Mouse (Mus musculus): ENCODE data around the gene Ovca2. TPM values are rescaled to one million over a fixed set of nuclear protein-coding genes. Genes with fewer than 3 reads are reported as not detected.

Ovca2 gene
- 28.0 TPM for polyA plus RNA-seq (2014; fragmentation: Illumina TruSeq; extraction: RNeasy Lipid Tissue Mini Kit (QIAGEN cat#74804))

GRCm38 (mm10) chr11:75178672-75179208, at the start of gene Ovca2:
Gene Ovca2, minus strand, starts transcription at chr11:75178835.

GRCm38 (mm10) chr11:75193256-75194071, 14.8 kb upstream of the Ovca2 start, which contains the start of gene Rtn4rl1:
Gene Rtn4rl1, plus strand, starts transcription at chr11:75193783.

GRCm38 (mm10) chr11:75190905-75191441, 12.3 kb upstream of the Ovca2 start, which contains the start of gene Dph1:
Gene Dph1, minus strand, starts transcription at chr11:75191241.

GRCm38 (mm10) chr11:75169405-75170080, 9.1 kb downstream of the Ovca2 start, which contains the start of gene Hic1:
Gene Hic1, minus strand, starts transcription at chr11:75169519.

Other genes with a start within 250 kb of the Ovca2 start
- gene Hic1, start 9.3 kb downstream of the Ovca2 start, polyA plus RNA-seq (2014; fragmentation: Illumina TruSeq; extraction: RNeasy Lipid Tissue Mini Kit (QIAGEN cat#74804)) = 0.88 TPM
- 1.2 TPM for gene Dph1, start 12.4 kb upstream of the Ovca2 start, polyA plus RNA-seq (2014; fragmentation: Illumina TruSeq; extraction: RNeasy Lipid Tissue Mini Kit (QIAGEN cat#74804))
- 5.1 TPM for gene Rtn4rl1, start 14.9 kb upstream of the Ovca2 start, polyA plus RNA-seq (2014; fragmentation: Illumina TruSeq; extraction: RNeasy Lipid Tissue Mini Kit (QIAGEN cat#74804))
- gene Rpa1, start 169.5 kb upstream of the Ovca2 start, polyA plus RNA-seq (2014; fragmentation: Illumina TruSeq; extraction: RNeasy Lipid Tissue Mini Kit (QIAGEN cat#74804)) = 66.2 TPM
- gene Smyd4, start 169.6 kb upstream of the Ovca2 start, polyA plus RNA-seq (2014; fragmentation: Illumina TruSeq; extraction: RNeasy Lipid Tissue Mini Kit (QIAGEN cat#74804)) = 5.6 TPM
- gene Serpinf1, start 243.9 kb upstream of the Ovca2 start, polyA plus RNA-seq (2014; fragmentation: Illumina TruSeq; extraction: RNeasy Lipid Tissue Mini Kit (QIAGEN cat#74804)) = 25.7 TPM